Mouse (Mus musculus) embryonic facial prominence, embryonic 14.5 days (tissue): ENCODE data around the gene Macrod2. TPM values are rescaled to one million over a fixed set of nuclear protein-coding genes. Genes with fewer than 3 reads are reported as not detected.

Experiments
- ATAC-seq: fragments of 200-750 bp; cut with Nextera tagmentation; 2 replicates; pipeline ENCODE4 v1.8.0; 2017; ENCODE audit warnings: low read depth, moderate number of reproducible peaks, moderate TSS enrichment
- DNase-seq: peaks from one replicate; pipeline ENCODE4 v3.0.0-alpha.2; 2015; ENCODE audit warnings: low spot score
- H3K27ac ChIP-seq: fragments of 300-500 bp; sonication (generic); replicated peaks from 2 replicates; pipeline ENCODE4 v1.5.1; 2014; ENCODE audit warnings: low read depth, mild to moderate bottlenecking, low read length, moderate library complexity
- H3K27me3 ChIP-seq: fragments of 300-500 bp; sonication (generic); replicated peaks from 2 replicates; pipeline ENCODE4 v1.6.1; 2014; ENCODE audit warnings: low read length; ENCODE audit not compliant: control insufficient read depth, insufficient read depth
- H3K36me3 ChIP-seq: fragments of 300-500 bp; sonication (generic); 2 replicates; pipeline ENCODE4 v1.6.1; 2014; ENCODE audit warnings: low read length, mixed read lengths; ENCODE audit not compliant: control insufficient read depth, insufficient read depth
- H3K4me1 ChIP-seq: fragments of 300-500 bp; sonication (generic); 2 replicates; pipeline ENCODE4 v1.6.1; 2014; ENCODE audit warnings: antibody characterized with exemption, low read length; ENCODE audit not compliant: control insufficient read depth, insufficient read depth
- H3K4me2 ChIP-seq: fragments of 300-500 bp; sonication (generic); 2 replicates; pipeline ENCODE4 v1.6.1; 2014; ENCODE audit warnings: low read depth, mild to moderate bottlenecking, low read length, moderate library complexity, mixed read lengths
- H3K4me3 ChIP-seq: fragments of 300-500 bp; sonication (generic); 2 replicates; pipeline ENCODE4 v1.5.1; 2014; ENCODE audit warnings: low read depth, mild to moderate bottlenecking, low read length
- H3K9ac ChIP-seq: fragments of 300-500 bp; sonication (generic); 2 replicates; pipeline ENCODE4 v1.6.1; 2014; ENCODE audit warnings: low read depth, mild to moderate bottlenecking, low read length, moderate library complexity, mixed read lengths
- H3K9me3 ChIP-seq: fragments of 300-500 bp; sonication (generic); 2 replicates; pipeline ENCODE4 v1.6.1; 2016; ENCODE audit warnings: low read length; ENCODE audit not compliant: control insufficient read depth
- WGBS: fragments of 180-500 bp; shearing (Covaris S2); extraction: QIAGEN DNeasy Blood & Tissue Kit; methylation state at CpG from one replicate; pipeline ENCODE4 v1.1.7; 2014; 5-methylcytosine and 5-hydroxymethylcytosine counted together
- polyA plus RNA-seq: library from polyadenylated mRNA; unstranded; fragments of >200 nt; fragmentation: Nextera tagmentation; extraction: Ambion mirVana; gene quantifications from 2 replicates; pipeline ENCODE4 v1.2.1, GENCODE M21; 2014

The Macrod2 gene
- polyA plus RNA-seq, 1 experiment from 2014 or later, result 29.2 TPM

DNA sequence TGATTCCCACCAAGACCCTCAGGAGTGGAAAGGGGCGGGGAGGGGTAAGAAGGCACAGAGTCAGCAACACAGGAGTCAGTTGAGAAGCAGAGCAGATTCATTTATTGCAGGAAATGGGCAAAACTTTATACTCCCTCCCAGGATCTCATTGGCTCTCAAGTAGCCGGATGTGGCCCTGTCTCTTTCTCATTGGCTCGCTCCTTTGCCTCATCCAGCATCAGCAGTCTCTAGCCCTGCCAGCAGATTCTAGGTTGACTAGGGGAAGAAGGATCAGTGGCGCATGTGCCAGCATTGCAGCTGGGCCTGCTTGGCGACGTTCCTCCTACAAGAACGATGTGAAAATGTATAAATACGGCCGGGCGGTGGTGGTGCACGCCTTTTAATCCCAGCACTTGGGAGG lies 378.3 kb downstream of the Macrod2 start:
- Histone ChIP-seq H3K9ac (no peak overlapping the region), H3K4me3 (no peak overlapping the region), H3K9me3 (no peaks in the 10 kb centered on the region), H3K36me3 (no peaks in the 10 kb centered on the region), H3K27me3 (no peaks in the 10 kb centered on the region), H3K27ac (no peak overlapping the region), H3K4me1 (no peaks in the 10 kb centered on the region), H3K4me2 (no peak overlapping the region)
- 93% methylated on average over 11 of the region's 11 CpGs for WGBS
- ATAC-seq (no peak), DNase-seq (no peak)

GRCm38 (mm10) chr2:140774808-140775370 lies 379.8 kb downstream of the Macrod2 start:
- no peaks in the 10 kb centered on the region for H3K36me3 ChIP-seq
- no peaks in the 10 kb centered on the region for H3K9me3 ChIP-seq
- H3K4me2 ChIP-seq, result no peak overlapping the region
- H3K9ac ChIP-seq, result no peak overlapping the region
- no peaks in the 10 kb centered on the region for H3K27me3 ChIP-seq
- no peak overlapping the region for H3K27ac ChIP-seq
- DNase-seq (no peak), ATAC-seq (no peak)
- no peaks in the 10 kb centered on the region for H3K4me1 ChIP-seq
- H3K4me3 ChIP-seq, result no peak overlapping the region
- 79% methylated on average over 4 of the region's 4 CpGs for WGBS

- WGBS, result 62% methylated on average over 8 of the region's 8 CpGs
- H3K9ac ChIP-seq, result no peak overlapping the region
- no peaks in the 10 kb centered on the region for H3K9me3 ChIP-seq
- no peak overlapping the region for H3K27ac ChIP-seq
- H3K4me3 ChIP-seq, result no peak overlapping the region
- DNase-seq, result peak; percentile 22
- no peaks in the 10 kb centered on the region for H3K4me1 ChIP-seq
- H3K27me3 ChIP-seq, result no peaks in the 10 kb centered on the region
- no peak for ATAC-seq
- no peak overlapping the region for H3K4me2 ChIP-seq
- H3K36me3 ChIP-seq, result no peaks in the 10 kb centered on the region
Observed at GRCm38 (mm10) chr2:140775448-140776101, 380.5 kb downstream of the Macrod2 start.

DNA sequence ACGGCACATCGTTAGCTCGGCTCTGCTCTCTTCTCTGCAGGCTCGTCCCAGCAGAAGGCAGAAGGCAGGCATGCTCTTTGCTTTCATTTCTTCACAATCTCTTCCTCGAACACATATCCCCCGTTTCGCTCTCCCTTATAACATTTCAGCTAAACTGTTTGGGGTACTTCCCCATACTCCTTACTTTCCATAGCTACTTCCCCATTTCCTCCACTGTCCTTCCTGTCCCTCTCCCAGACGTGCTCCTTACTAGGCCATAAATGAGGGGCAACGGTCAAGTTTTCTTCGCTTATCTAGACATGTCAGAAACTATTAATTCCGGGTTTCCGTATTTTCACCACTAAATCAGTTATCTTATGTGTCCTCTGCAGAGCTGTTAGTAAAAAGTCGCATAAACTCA lies 383.1 kb downstream of the Macrod2 start:
- Histone ChIP-seq H3K9ac (no peak overlapping the region), H3K4me3 (no peak overlapping the region), H3K27me3 (no peaks in the 10 kb centered on the region), H3K4me2 (no peak overlapping the region), H3K27ac (no peak overlapping the region), H3K4me1 (no peaks in the 10 kb centered on the region), H3K36me3 (no peaks in the 10 kb centered on the region), H3K9me3 (no peaks in the 10 kb centered on the region)
- 87% methylated on average over 13 of the region's 13 CpGs for WGBS
- no peak for ATAC-seq
- no peak for DNase-seq

- ATAC-seq (no peak), DNase-seq (no peak)
- WGBS, result 65% methylated on average over 1 of the region's 1 CpGs
Observed at GRCm38 (mm10) chr2:140783041-140783440, 387.9 kb downstream of the Macrod2 start.

DNA sequence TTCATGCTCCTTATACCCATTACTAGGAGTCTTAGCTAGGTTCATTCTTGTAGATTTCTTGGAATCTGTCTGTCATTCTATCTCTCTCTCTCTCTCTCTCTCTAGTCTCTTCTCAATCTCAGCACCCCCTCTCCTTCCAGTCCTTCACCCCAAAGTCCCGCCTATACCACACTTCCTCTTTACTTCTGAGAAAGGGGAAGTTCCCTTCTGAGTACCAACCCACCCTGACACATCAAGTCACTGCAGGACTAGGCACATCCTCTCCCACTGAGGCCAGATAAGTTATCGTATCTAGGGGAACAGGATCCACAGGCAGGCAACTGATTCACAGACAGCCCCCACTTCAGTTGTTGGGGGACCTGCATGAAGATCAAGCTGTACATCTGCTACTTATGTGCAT lies 389.5 kb downstream of the Macrod2 start:
- no peak for DNase-seq
- Histone ChIP-seq H3K27ac (no peak overlapping the region), H3K4me1 (no peaks in the 10 kb centered on the region), H3K4me2 (no peak overlapping the region), H3K9ac (no peak overlapping the region), H3K27me3 (no peaks in the 10 kb centered on the region), H3K36me3 (no peaks in the 10 kb centered on the region), H3K9me3 (no peaks in the 10 kb centered on the region), H3K4me3 (no peak overlapping the region)
- WGBS, result 91% methylated on average over 2 of the region's 2 CpGs
- ATAC-seq, result no peak

More at GRCm38 (mm10) chr2:140783041-140783440, 387.9 kb downstream of the Macrod2 start:
- H3K27ac ChIP-seq, result no peak overlapping the region
- H3K9ac ChIP-seq, result no peak overlapping the region
- no peak overlapping the region for H3K4me3 ChIP-seq
- no peaks in the 10 kb centered on the region for H3K9me3 ChIP-seq
- H3K4me2 ChIP-seq, result no peak overlapping the region
- H3K36me3 ChIP-seq, result no peaks in the 10 kb centered on the region
- no peaks in the 10 kb centered on the region for H3K27me3 ChIP-seq
- H3K4me1 ChIP-seq, result no peaks in the 10 kb centered on the region

GRCm38 (mm10) chr2:140790363-140790762 lies 395.3 kb downstream of the Macrod2 start:
- 62% methylated on average over 5 of the region's 5 CpGs for WGBS
- DNase-seq (peak; percentile 19), ATAC-seq (no peak)
- Histone ChIP-seq H3K4me2 (no peak overlapping the region), H3K9me3 (no peaks in the 10 kb centered on the region), H3K4me1 (no peaks in the 10 kb centered on the region), H3K27ac (no peak overlapping the region), H3K27me3 (no peaks in the 10 kb centered on the region), H3K36me3 (no peaks in the 10 kb centered on the region), H3K4me3 (no peak overlapping the region), H3K9ac (no peak overlapping the region)

GRCm38 (mm10) chr2:140793886-140794608 lies 398.9 kb downstream of the Macrod2 start:
- ATAC-seq (no peak), DNase-seq (no peak)
- H3K9me3 ChIP-seq, result no peaks in the 10 kb centered on the region
- H3K4me1 ChIP-seq, result no peaks in the 10 kb centered on the region
- H3K27ac ChIP-seq, result no peak overlapping the region
- no peak overlapping the region for H3K4me3 ChIP-seq
- H3K36me3 ChIP-seq, result no peaks in the 10 kb centered on the region
- WGBS, result 88% methylated on average over 4 of the region's 4 CpGs
- no peaks in the 10 kb centered on the region for H3K27me3 ChIP-seq
- H3K4me2 ChIP-seq, result no peak overlapping the region
- no peak overlapping the region for H3K9ac ChIP-seq
